Mouse (Mus musculus): ENCODE data around the gene Gm5767. TPM values are rescaled to one million over a fixed set of nuclear protein-coding genes. Genes with fewer than 3 reads are reported as not detected.

Gene Gm5767
- polyA plus RNA-seq, 1 experiment from 2014 or later = not detected

DNA sequence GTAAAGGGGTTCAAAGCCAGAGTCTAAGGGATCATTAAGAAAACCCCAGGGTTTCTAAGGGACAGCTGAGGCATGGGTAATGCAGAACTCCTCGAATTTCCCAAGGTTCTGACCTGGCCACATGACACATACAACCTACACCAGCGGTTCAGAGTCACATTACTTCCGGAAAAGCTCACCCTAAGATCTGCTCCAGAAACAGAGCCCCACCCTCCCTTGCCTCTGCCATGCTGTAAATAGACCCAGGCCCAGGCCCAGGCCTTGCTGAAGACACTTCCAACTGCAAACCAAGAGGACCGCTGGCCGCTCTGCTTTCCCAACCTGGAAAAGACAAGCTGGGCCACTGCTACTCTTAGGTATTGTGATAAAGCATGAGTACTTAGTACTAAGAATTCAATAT lies 34.3 kb downstream of the Gm5767 start:
- Histone ChIP-seq H3K4me2 (ENCODE audit: low read depth, low read length) (no peak overlapping the region), H3K4me1 (ENCODE audit: control insufficient read depth, insufficient read depth, low read length) (peaks cover 5% of the 10 kb centered on the region; the same call in 1 of the 2 replicates), H3K27me3 (ENCODE audit: control insufficient read depth, insufficient read depth, low read length) (no peaks in the 10 kb centered on the region), H3K9me3 (replicated peaks; ENCODE audit: control insufficient read depth, low read length) (no peaks in the 10 kb centered on the region), H3K9ac (ENCODE audit: low read length) (no peak overlapping the region), H3K36me3 (ENCODE audit: control insufficient read depth, insufficient read depth, low read length) (0 out of 2 replicates have a peak, but pooled peaks cover 14% of the 10 kb centered on the region), H3K27ac (ENCODE audit: low read length) (no peak overlapping the region), H3K4me3 (replicated peaks; ENCODE audit: low read length) (no peak overlapping the region)
- 81% methylated on average over 5 of the region's 5 CpGs for WGBS
- no peak for ATAC-seq (ENCODE audit: insufficient read depth, low FRiP score)

DNA sequence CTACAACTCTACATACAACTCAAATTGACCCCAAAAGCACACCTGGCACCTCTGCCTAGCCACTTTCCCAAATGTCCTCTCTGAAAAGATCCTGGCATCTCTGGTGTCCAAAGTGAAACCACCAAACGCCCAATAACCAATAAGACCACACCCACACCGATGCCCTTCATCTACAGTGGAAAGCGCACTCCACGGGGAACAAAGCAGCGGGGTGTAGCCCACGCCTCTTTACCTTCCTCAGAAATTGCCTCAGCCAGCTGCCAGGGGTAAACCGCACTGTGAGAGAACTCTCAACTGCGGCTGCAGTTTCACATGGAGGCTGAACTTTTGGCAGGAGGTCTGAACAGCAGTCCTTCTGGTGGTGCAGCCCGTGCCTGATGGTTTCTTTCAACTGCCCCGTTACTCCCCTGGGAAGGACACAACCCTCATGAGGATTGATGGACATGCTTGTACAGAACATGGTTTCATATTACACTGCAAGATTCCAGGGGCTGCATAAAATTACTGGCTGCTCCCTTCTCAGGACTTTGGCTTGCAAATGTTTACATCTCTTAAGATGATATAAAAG lies 35.0 kb downstream of the Gm5767 start:
- 0 out of 2 replicates have a peak, but pooled peaks cover 12% of the 10 kb centered on the region for H3K36me3 ChIP-seq (ENCODE audit: control insufficient read depth, insufficient read depth, low read length)

DNA sequence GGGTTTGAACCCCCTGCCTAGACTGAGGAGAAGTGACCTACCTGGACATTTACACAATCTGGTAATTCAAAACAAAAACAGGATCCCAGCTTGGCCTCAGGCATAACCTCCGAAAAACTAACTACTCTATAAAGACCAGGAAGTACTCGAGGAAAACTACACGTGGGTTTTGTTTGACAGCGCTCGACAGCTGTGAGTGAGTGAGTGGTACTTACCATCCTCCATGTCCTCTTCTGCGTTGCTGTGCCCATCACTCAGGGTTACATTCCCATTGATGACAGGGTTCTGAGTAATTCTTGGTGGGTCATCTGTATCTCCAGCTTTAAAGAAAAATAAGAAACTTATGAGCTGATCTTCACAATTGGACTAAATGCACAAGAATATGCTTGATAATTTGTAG lies 35.7 kb downstream of the Gm5767 start:
- no peak overlapping the region for H3K4me3 ChIP-seq (replicated peaks; ENCODE audit: low read length)
- H3K36me3 ChIP-seq (ENCODE audit: control insufficient read depth, insufficient read depth, low read length) = 0 out of 2 replicates have a peak, but pooled peaks cover 12% of the 10 kb centered on the region
- no peaks in the 10 kb centered on the region for H3K9me3 ChIP-seq (replicated peaks; ENCODE audit: control insufficient read depth, low read length)
- no peak overlapping the region for H3K4me2 ChIP-seq (ENCODE audit: low read depth, low read length)
- H3K27me3 ChIP-seq (ENCODE audit: control insufficient read depth, insufficient read depth, low read length) = no peaks in the 10 kb centered on the region
- no peak overlapping the region for H3K9ac ChIP-seq (ENCODE audit: low read length)
- no peak overlapping the region for H3K27ac ChIP-seq (ENCODE audit: low read length)
- H3K4me1 ChIP-seq (ENCODE audit: control insufficient read depth, insufficient read depth, low read length) = peaks cover 5% of the 10 kb centered on the region; the same call in 1 of the 2 replicates
- WGBS = 49% methylated on average over 6 of the region's 6 CpGs
- no peak for ATAC-seq (ENCODE audit: insufficient read depth, low FRiP score)

More for the DNA sequence above, 35.0 kb downstream of the Gm5767 start:
- H3K9ac ChIP-seq (ENCODE audit: low read length) = no peak overlapping the region
- no peak overlapping the region for H3K4me3 ChIP-seq (replicated peaks; ENCODE audit: low read length)
- H3K9me3 ChIP-seq (replicated peaks; ENCODE audit: control insufficient read depth, low read length) = no peaks in the 10 kb centered on the region
- no peak overlapping the region for H3K4me2 ChIP-seq (ENCODE audit: low read depth, low read length)
- no peaks in the 10 kb centered on the region for H3K27me3 ChIP-seq (ENCODE audit: control insufficient read depth, insufficient read depth, low read length)
- H3K4me1 ChIP-seq (ENCODE audit: control insufficient read depth, insufficient read depth, low read length) = peaks cover 5% of the 10 kb centered on the region; the same call in 1 of the 2 replicates
- peak; percentile 29; the same call in 1 of the 2 replicates for ATAC-seq (ENCODE audit: insufficient read depth, low FRiP score)
- 57% methylated on average over 10 of the region's 10 CpGs for WGBS
- no peak overlapping the region for H3K27ac ChIP-seq (ENCODE audit: low read length)

DNA sequence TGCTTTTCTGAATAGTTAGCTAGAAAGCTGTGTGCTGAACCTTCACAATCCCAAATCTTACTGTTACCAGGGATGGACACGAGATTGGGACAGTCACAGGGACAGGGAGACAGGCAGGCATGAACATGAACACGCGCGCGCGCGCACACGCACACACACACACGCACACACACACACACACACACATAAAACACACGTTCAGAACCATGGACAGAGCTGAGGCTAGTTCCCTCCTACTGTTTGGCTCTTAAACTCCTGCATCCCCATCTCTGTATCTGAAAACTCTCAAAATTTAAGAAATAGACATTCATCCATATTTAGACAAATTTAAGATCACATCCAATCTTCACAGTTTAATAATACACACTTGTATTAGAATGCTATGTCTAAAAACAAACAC lies 37.2 kb downstream of the Gm5767 start:
- H3K4me1 ChIP-seq (ENCODE audit: control insufficient read depth, insufficient read depth, low read length) = peaks cover 5% of the 10 kb centered on the region; the same call in 1 of the 2 replicates
- no peak overlapping the region for H3K9ac ChIP-seq (ENCODE audit: low read length)
- no peak for ATAC-seq (ENCODE audit: insufficient read depth, low FRiP score)
- no peak overlapping the region for H3K27ac ChIP-seq (ENCODE audit: low read length)
- WGBS = 87% methylated on average over 10 of the region's 10 CpGs
- no peaks in the 10 kb centered on the region for H3K9me3 ChIP-seq (replicated peaks; ENCODE audit: control insufficient read depth, low read length)
- H3K4me3 ChIP-seq (replicated peaks; ENCODE audit: low read length) = no peak overlapping the region
- H3K36me3 ChIP-seq (ENCODE audit: control insufficient read depth, insufficient read depth, low read length) = 0 out of 2 replicates have a peak, but pooled peaks cover 12% of the 10 kb centered on the region
- H3K4me2 ChIP-seq (ENCODE audit: low read depth, low read length) = no peak overlapping the region
- H3K27me3 ChIP-seq (ENCODE audit: control insufficient read depth, insufficient read depth, low read length) = no peaks in the 10 kb centered on the region

DNA sequence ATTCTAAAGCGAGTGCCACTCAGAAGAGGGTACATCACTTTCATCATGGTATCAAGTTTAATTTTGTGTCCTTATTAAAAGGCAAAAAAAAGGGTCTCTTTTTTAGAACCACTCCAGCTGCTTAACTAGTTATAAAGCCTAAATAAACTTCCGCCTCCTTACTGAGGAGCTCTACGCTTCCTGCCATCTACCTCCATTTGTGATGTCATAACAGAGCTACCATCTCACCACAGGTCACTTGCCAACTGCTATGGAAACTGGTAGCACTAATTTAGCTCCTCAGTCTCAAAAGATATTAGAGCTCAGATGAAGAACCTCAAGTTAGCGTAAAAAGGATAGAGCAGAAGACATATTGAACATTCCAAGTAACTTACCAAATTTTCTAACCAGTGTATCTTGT lies 39.9 kb downstream of the Gm5767 start:
- H3K9ac ChIP-seq (ENCODE audit: low read length) = no peak overlapping the region
- H3K27me3 ChIP-seq (ENCODE audit: control insufficient read depth, insufficient read depth, low read length) = no peaks in the 10 kb centered on the region
- 87% methylated on average over 4 of the region's 4 CpGs for WGBS
- no peak overlapping the region for H3K27ac ChIP-seq (ENCODE audit: low read length)
- H3K9me3 ChIP-seq (replicated peaks; ENCODE audit: control insufficient read depth, low read length) = no peaks in the 10 kb centered on the region
- no peak overlapping the region for H3K4me2 ChIP-seq (ENCODE audit: low read depth, low read length)
- no peaks in the 10 kb centered on the region for H3K36me3 ChIP-seq (ENCODE audit: control insufficient read depth, insufficient read depth, low read length)
- H3K4me1 ChIP-seq (ENCODE audit: control insufficient read depth, insufficient read depth, low read length) = peaks cover 5% of the 10 kb centered on the region; the same call in 1 of the 2 replicates
- H3K4me3 ChIP-seq (replicated peaks; ENCODE audit: low read length) = no peak overlapping the region
- ATAC-seq (ENCODE audit: insufficient read depth, low FRiP score) = no peak

DNA sequence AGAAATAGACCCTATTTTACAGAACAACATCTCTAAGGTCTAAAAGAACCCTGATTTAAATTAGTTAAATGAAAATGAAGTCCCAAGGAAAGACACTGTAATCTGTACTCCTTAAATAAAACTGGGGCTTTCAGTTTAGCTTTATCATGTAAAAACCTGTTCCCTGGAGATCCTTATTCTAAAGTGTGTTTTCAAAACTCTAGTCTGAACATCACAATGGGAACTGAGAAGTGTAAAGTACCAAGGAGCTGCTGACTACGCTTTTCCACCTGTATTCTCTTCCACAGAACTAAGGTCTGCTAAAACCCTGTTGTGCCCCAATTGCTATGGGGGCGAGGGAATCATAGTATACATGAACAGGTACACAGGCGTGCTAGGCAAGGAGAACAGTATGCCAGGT lies 43.5 kb downstream of the Gm5767 start:
- no peak overlapping the region for H3K4me3 ChIP-seq (replicated peaks; ENCODE audit: low read length)
- H3K4me1 ChIP-seq (ENCODE audit: control insufficient read depth, insufficient read depth, low read length) = peaks cover 5% of the 10 kb centered on the region; the same call in 1 of the 2 replicates
- no peaks in the 10 kb centered on the region for H3K27me3 ChIP-seq (ENCODE audit: control insufficient read depth, insufficient read depth, low read length)
- H3K4me2 ChIP-seq (ENCODE audit: low read depth, low read length) = no peak overlapping the region
- no peak overlapping the region for H3K27ac ChIP-seq (ENCODE audit: low read length)
- no peaks in the 10 kb centered on the region for H3K9me3 ChIP-seq (replicated peaks; ENCODE audit: control insufficient read depth, low read length)
- no peak for ATAC-seq (ENCODE audit: insufficient read depth, low FRiP score)
- H3K36me3 ChIP-seq (ENCODE audit: control insufficient read depth, insufficient read depth, low read length) = no peaks in the 10 kb centered on the region
- H3K9ac ChIP-seq (ENCODE audit: low read length) = no peak overlapping the region
- WGBS = 87% methylated on average over 3 of the region's 3 CpGs

DNA sequence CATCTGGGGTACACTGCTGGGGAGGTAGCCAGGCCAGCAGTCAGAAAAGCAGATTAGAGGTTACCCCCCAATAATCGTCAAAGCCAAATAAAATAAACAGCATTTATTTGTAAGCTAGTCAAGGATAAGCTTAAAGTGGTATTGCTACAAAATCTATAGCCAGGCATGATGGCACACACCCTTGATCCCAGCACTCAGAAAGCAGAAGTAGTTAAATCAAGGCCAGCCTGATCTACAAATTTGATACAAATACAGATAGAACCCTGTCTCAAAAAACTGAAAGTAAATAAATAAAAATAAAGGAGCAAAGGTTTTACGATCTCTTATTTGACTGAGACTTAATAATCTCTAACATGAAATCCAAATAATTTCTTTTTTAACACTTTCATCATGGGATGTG lies 45.2 kb downstream of the Gm5767 start:
- H3K36me3 ChIP-seq (ENCODE audit: control insufficient read depth, insufficient read depth, low read length) = no peaks in the 10 kb centered on the region
- ATAC-seq (ENCODE audit: insufficient read depth, low FRiP score) = no peak
- no peaks in the 10 kb centered on the region for H3K27me3 ChIP-seq (ENCODE audit: control insufficient read depth, insufficient read depth, low read length)
- H3K4me1 ChIP-seq (ENCODE audit: control insufficient read depth, insufficient read depth, low read length) = peaks cover 12% of the 10 kb centered on the region
- no peak overlapping the region for H3K4me3 ChIP-seq (replicated peaks; ENCODE audit: low read length)
- H3K4me2 ChIP-seq (ENCODE audit: low read depth, low read length) = no peak overlapping the region
- 80% methylated on average over 2 of the region's 2 CpGs for WGBS
- no peak overlapping the region for H3K9ac ChIP-seq (ENCODE audit: low read length)
- H3K9me3 ChIP-seq (replicated peaks; ENCODE audit: control insufficient read depth, low read length) = no peaks in the 10 kb centered on the region
- H3K27ac ChIP-seq (ENCODE audit: low read length) = no peak overlapping the region

DNA sequence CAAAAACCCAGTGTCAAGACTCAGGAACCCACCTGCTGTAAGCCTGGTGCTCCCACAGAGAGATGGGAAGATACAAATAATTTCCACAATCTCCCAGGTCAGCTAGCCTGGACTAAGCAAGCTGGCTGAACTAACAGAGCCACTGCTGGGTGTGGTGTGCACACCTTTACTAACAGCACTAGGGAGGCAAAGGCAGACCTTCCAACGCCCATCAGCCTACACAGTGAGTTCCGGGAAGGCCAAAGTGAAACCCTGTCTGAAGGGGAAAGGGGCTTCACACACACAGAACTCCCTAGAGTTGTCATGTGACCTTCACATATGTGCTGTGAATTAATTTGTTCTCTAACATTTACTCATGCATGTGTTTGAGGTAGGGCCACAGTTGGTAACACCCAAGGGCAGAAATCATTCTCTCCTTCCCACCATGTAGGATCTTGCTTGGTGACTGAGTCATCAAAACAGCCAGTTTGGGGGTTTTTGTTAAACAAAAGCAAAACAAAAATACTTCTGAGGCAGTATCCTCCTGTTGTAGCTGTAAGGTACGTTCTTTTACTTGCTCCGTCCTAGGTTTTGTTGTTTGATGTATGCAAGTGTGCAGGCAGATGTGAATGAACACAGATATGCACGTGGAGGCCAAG lies 47.7 kb downstream of the Gm5767 start:
- no peak overlapping the region for H3K9ac ChIP-seq (ENCODE audit: low read length)
- no peak overlapping the region for H3K4me2 ChIP-seq (ENCODE audit: low read depth, low read length)
- no peak overlapping the region for H3K4me3 ChIP-seq (replicated peaks; ENCODE audit: low read length)
- WGBS = 88% methylated on average over 5 of the region's 5 CpGs
- no peaks in the 10 kb centered on the region for H3K36me3 ChIP-seq (ENCODE audit: control insufficient read depth, insufficient read depth, low read length)
- H3K9me3 ChIP-seq (replicated peaks; ENCODE audit: control insufficient read depth, low read length) = no peaks in the 10 kb centered on the region
- peaks cover 25% of the 10 kb centered on the region for H3K4me1 ChIP-seq (ENCODE audit: control insufficient read depth, insufficient read depth, low read length)
- H3K27me3 ChIP-seq (ENCODE audit: control insufficient read depth, insufficient read depth, low read length) = no peaks in the 10 kb centered on the region
- no peak for ATAC-seq (ENCODE audit: insufficient read depth, low FRiP score)
- no peak overlapping the region for H3K27ac ChIP-seq (ENCODE audit: low read length)

DNA sequence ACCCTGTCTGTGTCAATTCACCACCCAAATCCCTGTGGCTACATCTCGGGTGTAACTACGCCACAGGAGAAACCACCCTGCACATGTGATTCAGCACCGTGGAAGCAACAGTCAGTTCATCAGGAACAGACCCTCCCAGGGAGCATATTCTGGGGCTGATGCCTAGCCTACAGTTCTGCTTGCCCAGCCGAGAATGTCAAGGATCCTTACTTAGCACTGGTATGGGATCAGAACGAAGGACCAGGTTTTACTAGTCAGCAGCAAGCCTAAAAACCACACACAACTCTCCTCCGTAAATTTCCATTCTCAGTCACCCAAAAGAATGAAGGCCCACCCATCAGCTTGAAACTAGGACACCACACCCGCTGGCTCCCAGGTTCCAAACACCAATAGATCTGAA lies 51.1 kb downstream of the Gm5767 start:
- WGBS = 76% methylated on average over 7 of the region's 7 CpGs

More for the DNA sequence above, 51.1 kb downstream of the Gm5767 start:
- Histone ChIP-seq H3K36me3 (ENCODE audit: control insufficient read depth, insufficient read depth, low read length) (no peaks in the 10 kb centered on the region), H3K4me1 (ENCODE audit: control insufficient read depth, insufficient read depth, low read length) (peaks cover 48% of the 10 kb centered on the region), H3K27ac (ENCODE audit: low read length) (no peak overlapping the region), H3K9ac (ENCODE audit: low read length) (no peak overlapping the region), H3K4me2 (ENCODE audit: low read depth, low read length) (no peak overlapping the region), H3K27me3 (ENCODE audit: control insufficient read depth, insufficient read depth, low read length) (no peaks in the 10 kb centered on the region), H3K9me3 (replicated peaks; ENCODE audit: control insufficient read depth, low read length) (no peaks in the 10 kb centered on the region), H3K4me3 (replicated peaks; ENCODE audit: low read length) (no peak overlapping the region)
- no peak for ATAC-seq (ENCODE audit: insufficient read depth, low FRiP score)
